In the genomic region with DNA sequence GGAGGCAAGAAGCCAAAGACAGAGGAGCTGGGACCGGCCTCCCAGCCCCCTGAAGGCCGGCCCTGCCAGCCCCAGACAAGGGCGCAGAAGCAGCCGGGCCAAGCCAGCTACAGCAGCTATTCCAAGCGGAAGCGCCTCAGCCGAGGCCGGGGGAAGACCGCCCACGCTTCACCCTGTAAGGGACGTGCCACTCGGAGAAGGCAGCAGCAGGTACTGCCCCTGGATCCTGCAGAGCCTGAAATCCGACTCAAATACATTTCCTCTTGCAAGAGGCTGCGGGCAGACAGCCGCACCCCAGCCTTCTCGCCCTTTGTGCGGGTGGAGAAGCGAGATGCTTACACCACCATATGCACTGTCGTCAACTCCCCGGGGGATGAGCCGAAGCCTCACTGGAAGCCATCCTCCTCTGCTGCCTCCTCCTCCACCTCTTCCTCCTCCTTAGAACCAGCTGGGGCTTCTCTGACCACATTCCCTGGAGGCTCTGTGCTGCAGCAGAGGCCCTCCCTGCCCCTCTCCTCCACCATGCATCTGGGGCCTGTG, we compare ENCODE assay signal across 9 mouse cellular contexts. TPM values are rescaled to one million over a fixed set of nuclear protein-coding genes. Genes with fewer than 3 reads are reported as not detected.
A peak's percentile ranks its signal among the peaks of the same experiment; 100 is the strongest.
DNase-seq lines count a peak whose midpoint lies in the region; ATAC-seq and TF ChIP-seq lines count a peak whose summit lies in the region.
"Had no signal": no experiment of that assay in that cellular context is flagged by ENCODE, and none has a peak within 500 bp of the region (broad histone marks: within the 10 kb centered on the region; RNA-seq: fewer than 3 reads in every experiment).

No protein-coding gene starts in this region.

- H3K27me3 ChIP-seq in forebrain, embryonic 12.5 days, result no peaks in the 10 kb centered on the region
- no peaks in the 10 kb centered on the region for H3K27me3 ChIP-seq in forebrain, embryonic 10.5 days (ENCODE audit: poor library complexity, severe bottlenecking)
- no peaks in the 10 kb centered on the region for H3K27me3 ChIP-seq in lung, embryonic 16.5 days (ENCODE audit: control insufficient read depth, insufficient read depth, low read depth, low read length)
- H3K27me3 ChIP-seq: liver, embryonic 13.5 days had no signal

- H3K4me2 ChIP-seq in forebrain, embryonic 12.5 days, result no peak overlapping the region
- H3K4me2 ChIP-seq in lung, embryonic 16.5 days (ENCODE audit: low read depth, low read length), result no peak overlapping the region
- H3K4me2 ChIP-seq: liver, embryonic 13.5 days had no signal

- 0 out of 2 replicates have a peak overlapping the region, but pooled peaks have one; percentile 32 for H3K27ac ChIP-seq in forebrain, embryonic 12.5 days
- H3K27ac ChIP-seq in forebrain, embryonic 10.5 days, result no peak overlapping the region
- H3K27ac ChIP-seq in lung, embryonic 16.5 days (ENCODE audit: low read length), result 0 out of 2 replicates have a peak overlapping the region, but pooled peaks have one; percentile 0
- H3K27ac ChIP-seq: liver, embryonic 13.5 days had no signal

- no peak overlapping the region for H3K4me3 ChIP-seq in forebrain, embryonic 12.5 days (replicated peaks)
- no peak overlapping the region for H3K4me3 ChIP-seq in forebrain, embryonic 10.5 days
- no peak overlapping the region for H3K4me3 ChIP-seq in lung, embryonic 16.5 days (ENCODE audit: low read length)
- H3K4me3 ChIP-seq in lung, adult 2 months (replicated peaks; ENCODE audit: extremely low read depth, low read depth, low read length), result no peak overlapping the region
- H3K4me3 ChIP-seq: liver, embryonic 13.5 days had no signal

- no peak for TF ChIP-seq CTCF in lung, adult 2 months (IDR thresholded peaks at IDR 0.05; ENCODE audit: insufficient read depth, low read length)

- peaks cover under 1% of the 10 kb centered on the region; the same call in 1 of the 2 replicates for H3K9me3 ChIP-seq in forebrain, embryonic 12.5 days
- H3K9me3 ChIP-seq in forebrain, embryonic 10.5 days, result peaks cover 6% of the 10 kb centered on the region
- peaks cover 2% of the 10 kb centered on the region for H3K9me3 ChIP-seq in lung, embryonic 16.5 days (ENCODE audit: control insufficient read depth, low read length)

- 87% methylated on average over 21 of the region's 21 CpGs for WGBS in forebrain, embryonic 12.5 days
- WGBS in forebrain, embryonic 10.5 days, result 89% methylated on average over 21 of the region's 21 CpGs
- 68% methylated on average over 20 of the region's 21 CpGs for WGBS in lung, embryonic 16.5 days
- 67% methylated on average over 21 of the region's 21 CpGs for WGBS in lung, adult 2 months

- no peak for ATAC-seq in forebrain, embryonic 12.5 days (ENCODE audit: low FRiP score)
- no peak for ATAC-seq in lung, embryonic 16.5 days (ENCODE audit: low read depth)

- no peak for DNase-seq in forebrain, embryonic 10.5 days (ENCODE audit: extremely low spot score, low spot score)
- no peak for DNase-seq in lung, adult 2 months
- DNase-seq in R1 (ENCODE audit: low read depth, low spot score), result peak; percentile 39
- peak; percentile 70 for DNase-seq in kidney, postnatal 10 days
- no peak for DNase-seq in MN1 (ENCODE audit: low spot score)
- no peak for DNase-seq in lung, postnatal 36 days
- DNase-seq: liver, embryonic 13.5 days had no signal

- peaks cover 16% of the 10 kb centered on the region for H3K4me1 ChIP-seq in forebrain, embryonic 12.5 days
- H3K4me1 ChIP-seq in forebrain, embryonic 10.5 days, result peaks cover 20% of the 10 kb centered on the region
- peaks cover 18% of the 10 kb centered on the region for H3K4me1 ChIP-seq in lung, embryonic 16.5 days (replicated peaks; ENCODE audit: control insufficient read depth, insufficient read depth, low read length)
- H3K4me1 ChIP-seq in lung, adult 2 months (ENCODE audit: control insufficient read depth, insufficient read depth, low read length), result peaks cover 8% of the 10 kb centered on the region

- TF ChIP-seq POLR2A in lung, adult 2 months (IDR thresholded peaks at IDR 0.05; ENCODE audit: borderline replicate concordance, extremely low read depth, low read depth, low read length), result no peak

- H3K9ac ChIP-seq in forebrain, embryonic 12.5 days, result no peak overlapping the region
- H3K9ac ChIP-seq in lung, embryonic 16.5 days (ENCODE audit: low read length), result no peak overlapping the region
- H3K9ac ChIP-seq: liver, embryonic 13.5 days had no signal

- peaks cover 96% of the 10 kb centered on the region for H3K36me3 ChIP-seq in forebrain, embryonic 12.5 days (replicated peaks)
- peaks cover 100% of the 10 kb centered on the region for H3K36me3 ChIP-seq in forebrain, embryonic 10.5 days (replicated peaks)
- peaks cover 47% of the 10 kb centered on the region for H3K36me3 ChIP-seq in lung, embryonic 16.5 days (ENCODE audit: control insufficient read depth, insufficient read depth, low read length)

RNA-seq across cellular contexts. Expression of a gene that starts 32.8 kb away (rescaled TPM):
- polyA plus RNA-seq in forebrain, embryonic 12.5 days (2016; fragmentation: Nextera tagmentation; extraction: Ambion mirVana), result 58.0 and 58.1 TPM in 2 replicates
- polyA plus RNA-seq in forebrain, embryonic 10.5 days (2016; fragmentation: Nextera tagmentation; extraction: Ambion mirVana), result 59.3 and 66.1 TPM in 2 replicates
- polyA plus RNA-seq in lung, embryonic 16.5 days (2015; fragmentation: Nextera tagmentation; extraction: Ambion mirVana), result 65.9 and 74.3 TPM in 2 replicates
- 206 and 236 TPM in 2 replicates for polyA plus RNA-seq in lung, adult 2 months (2012; rRNA removed)

Comparison
In these comparisons a context has a peak if more than half of its experiments do, and no peak if none do; other contexts are left out.
1. DNase-seq: peak in R1 (single experiment) and kidney, postnatal 10 days (single experiment); none in forebrain, embryonic 10.5 days (single experiment), lung, adult 2 months (single experiment), MN1 (single experiment) and lung, postnatal 36 days (single experiment).